Mouse (Mus musculus) hindbrain, embryonic 12.5 days (tissue): ENCODE data around the gene 1110032A03Rik. TPM values are rescaled to one million over a fixed set of nuclear protein-coding genes. Genes with fewer than 3 reads are reported as not detected.

Experiments
- ATAC-seq: fragments of 200-750 bp; cut with Nextera tagmentation; 2 replicates; pipeline ENCODE4 v1.8.0; 2017; ENCODE audit warnings: moderate TSS enrichment; ENCODE audit not compliant: low FRiP score
- H3K27ac ChIP-seq: fragments of 300-500 bp; sonication (generic); 2 replicates; pipeline ENCODE4 v1.5.1; 2016; ENCODE audit warnings: mild to moderate bottlenecking
- H3K27me3 ChIP-seq: fragments of 300-500 bp; sonication (generic); 2 replicates; pipeline ENCODE4 v1.6.1; 2016; ENCODE audit warnings: mild to moderate bottlenecking
- H3K36me3 ChIP-seq: fragments of 300-500 bp; sonication (generic); 2 replicates; pipeline ENCODE4 v1.6.1; 2016; ENCODE audit warnings: mild to moderate bottlenecking
- H3K4me1 ChIP-seq: fragments of 300-500 bp; sonication (generic); 2 replicates; pipeline ENCODE4 v1.6.1; 2016
- H3K4me2 ChIP-seq: fragments of 300-500 bp; sonication (generic); replicated peaks from 2 replicates; pipeline ENCODE4 v1.6.1; 2016; ENCODE audit warnings: mild to moderate bottlenecking
- H3K4me3 ChIP-seq: fragments of 300-500 bp; sonication (generic); 2 replicates; pipeline ENCODE4 v1.5.1; 2016; ENCODE audit warnings: mild to moderate bottlenecking
- H3K9ac ChIP-seq: fragments of 300-500 bp; sonication (generic); 2 replicates; pipeline ENCODE4 v1.6.1; 2016; ENCODE audit warnings: mild to moderate bottlenecking, moderate library complexity
- H3K9me3 ChIP-seq: fragments of 300-500 bp; sonication (generic); replicated peaks from 2 replicates; pipeline ENCODE4 v1.6.1; 2016; ENCODE audit warnings: mild to moderate bottlenecking
- WGBS: fragments of 180-500 bp; shearing (Covaris S2); methylation state at CpG from one replicate; pipeline ENCODE4 v1.1.7; 2016; 5-methylcytosine and 5-hydroxymethylcytosine counted together
- polyA plus RNA-seq: library from polyadenylated mRNA; unstranded; fragments of >200 nt; fragmentation: Nextera tagmentation; extraction: Ambion mirVana; gene quantifications from 2 replicates; pipeline ENCODE4 v1.2.1, GENCODE M21; 2016

1110032A03Rik gene
- polyA plus RNA-seq: 38.4 and 43.9 TPM in 2 replicates

DNA sequence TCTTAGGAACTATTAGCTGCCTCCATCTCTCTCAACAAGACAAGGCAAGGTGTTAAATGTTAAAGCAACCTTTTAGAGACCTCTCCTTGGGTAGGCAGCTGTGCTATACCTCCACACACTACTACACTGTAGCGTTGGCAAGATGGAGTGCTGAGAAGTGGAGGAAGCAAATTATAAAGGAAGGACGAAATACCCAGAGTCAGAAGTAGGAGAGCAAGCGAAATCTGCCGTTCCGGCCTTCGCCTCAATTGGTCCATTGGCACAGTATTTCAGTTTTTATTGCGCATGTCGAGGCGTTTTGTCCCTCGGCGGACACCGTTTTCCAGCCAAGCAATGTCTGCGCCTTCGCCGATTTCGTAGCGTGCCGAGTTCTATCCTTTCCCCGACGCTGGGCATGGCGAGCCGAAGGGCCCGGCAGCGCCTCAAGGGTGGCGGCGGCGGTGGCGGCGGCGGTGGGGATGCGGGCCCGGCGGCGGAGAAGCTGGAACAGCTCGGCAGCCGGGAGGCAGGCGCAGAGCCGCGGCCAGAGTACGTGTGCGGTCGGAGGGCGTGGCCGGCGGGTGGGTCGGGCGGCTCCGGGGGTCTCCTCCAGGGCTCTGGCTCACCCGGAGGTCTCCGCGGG lies at the start of gene 1110032A03Rik, which contains the start of gene Alg9:
Gene 1110032A03Rik (minus strand): TSS at position 530 of the 622 bp plus-strand sequence.
Gene Alg9 (plus strand): TSS at position 29 of the 622 bp plus-strand sequence.
- Histone ChIP-seq H3K4me3 (peak within 1 kb of the TSS; percentile 94), H3K9me3 (no peaks in the 10 kb centered on the region), H3K4me1 (peaks cover 17% of the 10 kb centered on the region), H3K27me3 (no peaks in the 10 kb centered on the region), H3K36me3 (peaks cover 19% of the 10 kb centered on the region), H3K27ac (peak within 1 kb of the TSS; percentile 92), H3K9ac (peak within 1 kb of the TSS; percentile 93), H3K4me2 (peak within 1 kb of the TSS; percentile 83)
- ATAC-seq: peak; percentile 88
- under 1% methylated on average over 51 of the region's 51 CpGs for WGBS

DNA sequence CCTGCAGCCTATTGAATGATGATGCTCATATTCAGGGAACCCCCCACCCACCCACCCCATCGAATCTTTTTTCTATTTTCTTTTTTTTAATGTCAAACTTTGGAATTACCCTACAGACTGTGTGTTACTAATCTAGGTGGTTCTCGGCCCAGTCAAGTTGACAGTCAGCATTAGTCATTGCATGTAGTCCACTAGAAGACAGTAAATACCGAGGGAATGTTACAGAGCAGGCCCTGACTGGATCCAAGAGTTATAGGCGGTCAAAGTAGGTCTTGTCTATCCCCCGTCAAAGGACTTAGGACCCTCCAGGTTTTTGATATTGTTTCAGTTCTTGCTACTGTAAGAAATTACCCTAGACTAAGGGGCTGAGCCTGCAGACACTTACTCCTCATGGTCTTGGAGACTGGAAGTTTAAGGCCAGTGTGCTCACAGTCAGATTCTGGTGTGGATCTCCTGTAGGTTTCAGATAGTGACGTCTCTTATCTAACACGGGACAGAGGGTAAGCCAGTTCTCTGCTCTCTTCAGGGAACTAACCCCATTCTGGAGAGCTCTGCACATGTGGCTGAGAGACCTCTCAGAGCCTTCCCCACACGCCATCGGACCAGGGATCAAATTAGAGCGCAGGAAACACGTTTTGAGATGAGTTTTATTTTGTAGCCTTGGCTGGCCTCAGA lies 48.6 kb upstream of the 1110032A03Rik start:
- Histone ChIP-seq H3K4me2 (no peak overlapping the region), H3K27me3 (no peaks in the 10 kb centered on the region), H3K4me3 (no peak overlapping the region), H3K9ac (no peak overlapping the region), H3K9me3 (no peaks in the 10 kb centered on the region), H3K36me3 (peaks cover 33% of the 10 kb centered on the region), H3K4me1 (no peaks in the 10 kb centered on the region), H3K27ac (no peak overlapping the region)
- no peak for ATAC-seq
- 89% methylated on average over 11 of the region's 11 CpGs for WGBS

DNA sequence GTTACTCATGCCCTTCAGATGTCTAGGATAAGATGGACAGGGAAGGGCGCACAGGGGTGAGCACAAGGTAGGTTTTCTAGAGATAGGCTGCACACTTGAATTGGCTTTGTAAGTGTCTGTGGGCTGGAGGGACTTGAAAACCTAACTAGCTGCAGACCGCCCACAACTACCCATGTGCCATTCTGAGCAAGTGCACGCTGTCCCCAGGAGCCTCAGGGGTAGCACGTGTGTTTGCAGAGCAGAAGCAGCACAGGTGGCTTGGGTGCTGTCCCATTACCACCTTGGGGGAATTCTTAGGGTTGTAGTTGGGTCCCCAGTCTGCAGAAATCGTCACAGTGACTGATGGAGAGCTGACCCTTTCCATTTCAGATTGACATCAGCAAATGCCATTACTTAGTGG lies 46.9 kb upstream of the 1110032A03Rik start:
- Histone ChIP-seq H3K9ac (no peak overlapping the region), H3K27me3 (no peaks in the 10 kb centered on the region), H3K4me1 (no peaks in the 10 kb centered on the region), H3K4me2 (no peak overlapping the region), H3K9me3 (no peaks in the 10 kb centered on the region), H3K36me3 (peaks cover 36% of the 10 kb centered on the region), H3K27ac (no peak overlapping the region), H3K4me3 (no peak overlapping the region)
- WGBS: 95% methylated on average over 5 of the region's 5 CpGs
- no peak for ATAC-seq

DNA sequence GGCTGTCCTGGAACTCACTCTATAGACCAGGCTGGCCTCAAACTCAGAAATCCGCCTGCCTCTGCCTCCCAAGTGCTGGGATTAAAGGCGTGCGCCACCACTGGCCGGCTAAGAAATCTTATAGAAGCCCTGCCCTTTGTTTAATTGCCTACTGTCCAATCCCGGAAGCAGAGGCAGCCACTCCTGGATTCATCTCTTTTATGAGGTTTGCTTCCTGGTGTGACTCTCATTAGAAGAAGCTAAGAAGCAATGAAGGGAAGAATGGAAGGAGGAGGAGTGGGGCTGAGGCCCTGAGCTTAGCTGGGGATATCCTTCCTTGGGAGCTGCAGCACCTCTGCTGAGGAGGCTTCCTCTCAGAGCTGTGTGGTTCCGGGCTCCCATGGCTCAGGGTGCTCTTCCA lies 46.3 kb upstream of the 1110032A03Rik start:
- no peaks in the 10 kb centered on the region for H3K4me1 ChIP-seq
- 92% methylated on average over 6 of the region's 6 CpGs for WGBS
- H3K4me2 ChIP-seq: no peak overlapping the region
- no peaks in the 10 kb centered on the region for H3K9me3 ChIP-seq
- H3K27me3 ChIP-seq: no peaks in the 10 kb centered on the region
- H3K27ac ChIP-seq: no peak overlapping the region
- peaks cover 41% of the 10 kb centered on the region for H3K36me3 ChIP-seq
- ATAC-seq: no peak
- no peak overlapping the region for H3K4me3 ChIP-seq
- no peak overlapping the region for H3K9ac ChIP-seq

DNA sequence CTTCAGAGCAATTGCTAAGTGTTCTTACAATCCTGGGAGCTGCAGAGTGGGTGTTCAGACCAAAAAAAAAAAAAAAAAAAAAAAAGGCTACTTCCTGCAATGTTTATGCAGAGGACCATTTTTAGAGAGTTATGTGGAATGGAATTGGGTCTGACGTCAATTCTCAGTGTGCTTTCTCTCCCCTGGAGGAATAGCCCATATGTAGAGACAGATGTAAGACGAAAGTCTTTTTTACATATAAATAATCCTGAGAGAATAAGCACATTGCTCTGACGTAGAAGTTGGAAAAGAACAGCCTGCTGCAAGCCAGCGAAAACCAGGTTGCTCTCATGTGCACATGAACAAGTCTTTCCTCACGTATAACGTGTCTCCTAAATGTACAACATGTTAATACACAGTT lies 44.4 kb upstream of the 1110032A03Rik start:
- Histone ChIP-seq H3K4me3 (no peak overlapping the region), H3K4me2 (no peak overlapping the region), H3K4me1 (no peaks in the 10 kb centered on the region), H3K9me3 (no peaks in the 10 kb centered on the region), H3K9ac (no peak overlapping the region), H3K27me3 (no peaks in the 10 kb centered on the region), H3K27ac (no peak overlapping the region), H3K36me3 (peaks cover 47% of the 10 kb centered on the region)
- ATAC-seq: no peak
- WGBS: 92% methylated on average over 6 of the region's 6 CpGs

DNA sequence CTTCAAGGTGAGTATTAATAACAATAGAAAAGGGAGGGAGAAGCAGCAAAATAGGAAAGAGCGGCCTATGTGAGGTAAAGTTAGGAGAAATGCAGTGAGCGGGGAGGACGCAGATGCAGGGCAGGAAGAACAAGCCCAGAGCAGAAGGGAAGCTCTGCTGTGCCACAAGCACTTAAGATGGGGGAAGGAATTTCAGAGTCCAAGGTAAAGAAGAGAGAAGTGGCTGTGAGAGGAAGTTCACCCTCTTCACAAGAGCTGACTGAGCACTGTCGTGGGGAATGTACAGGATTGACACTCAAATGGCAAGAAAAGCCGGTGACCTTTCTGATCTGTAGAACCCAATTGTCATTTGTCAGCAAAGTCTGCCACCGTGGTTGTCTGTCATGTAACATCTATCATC lies 42.7 kb upstream of the 1110032A03Rik start:
- no peaks in the 10 kb centered on the region for H3K27me3 ChIP-seq
- no peak overlapping the region for H3K4me2 ChIP-seq
- no peaks in the 10 kb centered on the region for H3K4me1 ChIP-seq
- 90% methylated on average over 6 of the region's 6 CpGs for WGBS
- H3K4me3 ChIP-seq: no peak overlapping the region
- no peaks in the 10 kb centered on the region for H3K9me3 ChIP-seq
- H3K9ac ChIP-seq: no peak overlapping the region
- no peak for ATAC-seq
- peaks cover 50% of the 10 kb centered on the region for H3K36me3 ChIP-seq
- H3K27ac ChIP-seq: no peak overlapping the region

DNA sequence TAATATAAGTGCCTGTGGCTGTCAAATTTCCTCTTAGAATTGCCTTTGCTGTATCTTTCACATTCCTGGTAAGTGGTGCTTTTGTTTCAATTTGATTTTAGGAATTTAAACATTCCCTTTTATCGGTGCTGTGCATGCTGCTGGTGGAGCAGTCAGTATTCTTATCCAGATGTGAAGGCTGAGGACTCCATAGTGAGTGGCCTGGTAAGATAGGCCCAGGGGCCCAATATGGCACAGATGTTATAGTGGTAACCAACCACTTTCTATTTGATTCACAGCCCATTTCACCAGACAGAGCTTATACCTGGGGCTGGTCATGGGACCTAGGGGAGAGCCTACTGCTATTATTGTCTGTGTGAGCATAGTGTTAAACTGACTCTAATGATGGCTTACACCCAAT lies 41.2 kb upstream of the 1110032A03Rik start:
- 95% methylated on average over 1 of the region's 1 CpGs for WGBS
- Histone ChIP-seq H3K4me3 (no peak overlapping the region), H3K9ac (no peak overlapping the region), H3K9me3 (no peaks in the 10 kb centered on the region), H3K4me1 (no peaks in the 10 kb centered on the region), H3K36me3 (peaks cover 46% of the 10 kb centered on the region), H3K4me2 (no peak overlapping the region), H3K27ac (no peak overlapping the region), H3K27me3 (no peaks in the 10 kb centered on the region)
- no peak for ATAC-seq

DNA sequence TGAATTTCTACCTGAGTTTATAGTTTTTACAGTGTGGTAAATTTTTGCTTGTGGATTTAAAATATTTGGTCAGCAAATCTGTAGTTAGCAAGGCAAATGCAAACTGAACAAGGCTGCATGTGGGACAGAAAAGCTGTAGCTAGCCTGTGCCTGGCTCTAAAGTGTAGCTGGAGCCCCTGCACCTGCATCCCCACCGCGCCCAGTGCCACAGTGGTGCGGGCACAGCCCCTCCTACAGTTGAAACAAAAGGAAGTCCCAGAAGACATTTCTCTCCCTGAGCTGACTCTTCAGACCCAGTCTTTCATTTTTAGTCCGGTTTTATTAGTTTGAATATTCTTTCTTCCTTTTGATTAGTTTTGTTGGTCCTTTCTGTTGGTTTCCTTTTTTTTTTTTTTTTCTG lies 40.3 kb upstream of the 1110032A03Rik start:
- H3K4me1 ChIP-seq: no peaks in the 10 kb centered on the region
- ATAC-seq: no peak
- no peaks in the 10 kb centered on the region for H3K9me3 ChIP-seq
- no peaks in the 10 kb centered on the region for H3K27me3 ChIP-seq
- H3K27ac ChIP-seq: no peak overlapping the region
- 99% methylated on average over 4 of the region's 4 CpGs for WGBS
- no peak overlapping the region for H3K4me3 ChIP-seq
- no peak overlapping the region for H3K4me2 ChIP-seq
- peaks cover 46% of the 10 kb centered on the region for H3K36me3 ChIP-seq
- H3K9ac ChIP-seq: no peak overlapping the region

DNA sequence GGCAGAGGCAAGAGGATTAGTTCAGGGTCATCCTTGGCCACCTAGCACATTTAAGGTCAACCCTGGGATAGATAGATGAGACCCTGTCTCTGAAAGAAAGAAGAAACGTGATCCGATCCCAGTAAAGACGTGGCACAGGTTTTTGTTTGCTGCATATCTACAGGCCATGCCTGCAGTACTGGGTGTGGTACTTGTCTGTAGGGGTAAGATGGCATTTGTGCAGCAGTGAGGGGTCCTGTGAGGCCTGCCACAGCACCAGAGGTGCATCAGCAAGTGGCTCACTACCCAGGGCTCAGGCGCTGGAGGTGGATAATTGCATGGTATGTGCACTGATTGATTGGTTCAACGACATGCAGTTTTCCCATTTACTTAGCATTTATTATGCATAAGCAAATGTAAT lies 38.5 kb upstream of the 1110032A03Rik start:
- Histone ChIP-seq H3K4me2 (no peak overlapping the region), H3K4me1 (no peaks in the 10 kb centered on the region), H3K9ac (no peak overlapping the region), H3K27ac (no peak overlapping the region), H3K4me3 (no peak overlapping the region), H3K36me3 (peaks cover 47% of the 10 kb centered on the region), H3K27me3 (no peaks in the 10 kb centered on the region), H3K9me3 (no peaks in the 10 kb centered on the region)
- no peak for ATAC-seq
- WGBS: 94% methylated on average over 5 of the region's 5 CpGs

DNA sequence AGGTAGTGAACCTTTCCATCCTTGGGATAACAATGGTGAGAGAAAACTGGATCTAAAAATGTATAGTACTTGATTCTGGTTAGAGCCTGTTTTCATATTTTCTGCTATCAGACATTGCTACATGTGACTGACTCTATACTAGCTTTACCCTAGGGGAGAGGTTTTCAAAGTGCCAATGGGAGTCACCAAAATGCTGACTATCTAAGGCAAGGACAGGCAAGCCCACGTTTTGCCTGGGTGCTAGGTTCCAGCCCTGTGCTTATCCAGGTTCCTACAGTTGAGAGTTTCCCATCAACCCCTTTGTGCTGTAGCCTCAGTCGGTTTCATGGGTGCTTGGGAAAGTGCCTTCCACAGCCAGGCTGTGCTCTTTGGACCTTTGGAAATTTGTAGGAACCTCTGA lies 36.4 kb upstream of the 1110032A03Rik start:
- ATAC-seq: no peak
- Histone ChIP-seq H3K9me3 (no peaks in the 10 kb centered on the region), H3K9ac (no peak overlapping the region), H3K36me3 (peaks cover 54% of the 10 kb centered on the region), H3K4me3 (no peak overlapping the region), H3K4me1 (no peaks in the 10 kb centered on the region), H3K4me2 (no peak overlapping the region), H3K27ac (no peak overlapping the region), H3K27me3 (no peaks in the 10 kb centered on the region)
- 83% methylated on average over 2 of the region's 2 CpGs for WGBS

DNA sequence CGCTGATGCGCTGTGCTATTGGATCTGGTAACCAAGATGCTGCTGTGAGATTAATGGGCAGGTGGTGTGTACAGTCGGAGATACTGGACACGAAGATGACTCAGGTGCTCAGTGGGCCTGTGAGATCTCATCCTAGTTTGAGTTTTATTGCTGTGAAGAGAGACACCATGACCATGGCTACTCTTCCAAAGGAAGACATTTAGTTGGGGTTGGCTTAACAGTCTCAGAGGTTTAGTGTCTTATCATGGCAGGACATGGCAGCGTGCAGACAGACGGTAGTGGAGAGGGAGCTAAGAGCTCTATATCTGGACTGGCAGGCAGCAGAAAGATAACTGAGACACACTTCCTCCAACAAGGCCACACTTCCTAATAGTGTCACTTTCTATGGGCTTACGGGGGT lies 35.9 kb upstream of the 1110032A03Rik start:
- Histone ChIP-seq H3K4me2 (no peak overlapping the region), H3K27ac (no peak overlapping the region), H3K4me1 (no peaks in the 10 kb centered on the region), H3K36me3 (peaks cover 53% of the 10 kb centered on the region), H3K9me3 (no peaks in the 10 kb centered on the region), H3K4me3 (no peak overlapping the region), H3K27me3 (no peaks in the 10 kb centered on the region), H3K9ac (no peak overlapping the region)
- no peak for ATAC-seq
- WGBS: 95% methylated on average over 7 of the region's 7 CpGs

DNA sequence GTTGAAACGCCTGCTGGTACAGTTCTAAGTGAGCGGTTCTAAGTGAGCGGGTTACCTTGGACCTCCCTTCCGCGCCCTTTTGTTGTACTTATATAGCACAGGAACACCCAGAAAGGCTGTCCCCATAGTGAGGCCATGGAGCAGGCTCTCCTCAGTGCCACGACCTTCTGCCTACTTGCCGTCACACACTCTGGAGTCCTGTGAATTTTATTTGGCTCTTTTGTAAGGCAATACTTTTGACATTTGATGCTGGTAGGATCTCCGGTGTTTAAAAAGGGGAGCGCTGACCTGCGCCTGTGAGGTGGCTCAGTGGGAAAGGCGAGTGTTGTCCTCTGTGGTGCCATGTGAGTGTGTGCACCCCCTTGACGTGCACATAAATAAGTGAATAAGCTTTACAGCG lies 33.8 kb upstream of the 1110032A03Rik start:
- Histone ChIP-seq H3K27me3 (no peaks in the 10 kb centered on the region), H3K4me2 (no peak overlapping the region), H3K4me3 (no peak overlapping the region), H3K9me3 (no peaks in the 10 kb centered on the region), H3K9ac (no peak overlapping the region), H3K27ac (no peak overlapping the region), H3K4me1 (no peaks in the 10 kb centered on the region), H3K36me3 (peaks cover 59% of the 10 kb centered on the region)
- ATAC-seq: no peak
- whole genome bisulfite sequencing: 92% methylated on average over 13 of the region's 13 CpGs

DNA sequence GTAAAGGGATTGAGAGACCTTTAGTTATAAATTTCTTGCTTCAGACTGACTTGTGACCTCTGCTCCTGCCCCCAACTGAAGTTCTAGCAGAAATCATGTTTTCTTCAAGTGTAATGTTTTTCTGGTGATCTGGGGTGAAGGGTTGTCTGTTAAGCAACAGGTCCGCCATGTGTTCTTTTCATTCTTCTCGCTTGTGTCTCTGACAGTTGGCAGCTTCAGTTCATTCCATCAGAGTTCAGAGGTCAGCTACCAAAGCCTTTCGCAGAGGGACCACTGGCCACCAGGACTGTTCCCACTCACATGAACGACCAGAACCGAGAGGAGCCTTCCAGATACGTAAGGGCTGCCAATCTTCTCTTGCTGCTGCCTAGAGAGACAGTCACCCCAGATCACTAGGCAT lies 33.2 kb upstream of the 1110032A03Rik start:
- no peak overlapping the region for H3K4me2 ChIP-seq
- H3K9ac ChIP-seq: no peak overlapping the region
- WGBS: 78% methylated on average over 6 of the region's 6 CpGs
- H3K9me3 ChIP-seq: no peaks in the 10 kb centered on the region
- H3K27me3 ChIP-seq: no peaks in the 10 kb centered on the region
- H3K4me1 ChIP-seq: no peaks in the 10 kb centered on the region
- no peak overlapping the region for H3K4me3 ChIP-seq
- no peak for ATAC-seq
- no peak overlapping the region for H3K27ac ChIP-seq
- peaks cover 56% of the 10 kb centered on the region for H3K36me3 ChIP-seq
